Mouse (Mus musculus) G1E (cell line): Measurements from ENCODE around the gene Uap1. TPM values are rescaled to one million over a fixed set of nuclear protein-coding genes. Genes with fewer than 3 reads are reported as not detected.

ENCODE experiments used
- ATAC-seq: 2 replicates; pipeline ENCODE4 v1.8.0; 2016; ENCODE audit warnings: mild to moderate bottlenecking; ENCODE audit not compliant: insufficient number of reproducible peaks, poor library complexity, low FRiP score, severe bottlenecking; ENCODE audit errors: extremely low read depth
- DNase-seq: peaks from one replicate; pipeline ENCODE4 v3.0.0; 2012; ENCODE audit warnings: low spot score
- H3K27me3 ChIP-seq: 2 replicates; pipeline ENCODE4 v1.6.1; 2012; ENCODE audit warnings: mild to moderate bottlenecking, low read length, inconsistent platforms; ENCODE audit not compliant: insufficient read depth
- H3K36me3 ChIP-seq: replicated peaks from 2 replicates; pipeline ENCODE3; 2012; ENCODE audit warnings: mild to moderate bottlenecking, inconsistent platforms
- H3K4me1 ChIP-seq: 2 replicates; pipeline ENCODE4 v1.6.1; 2012; ENCODE audit warnings: low read depth, low read length, inconsistent platforms, mixed read lengths; ENCODE audit not compliant: insufficient read depth
- H3K4me3 ChIP-seq: 2 replicates; pipeline ENCODE4 v1.5.1; 2012; ENCODE audit warnings: low read depth, mild to moderate bottlenecking, inconsistent platforms, low read length, moderate library complexity, mixed read lengths
- H3K9me3 ChIP-seq: replicated peaks from 2 replicates; pipeline ENCODE4 v1.6.1; 2012; ENCODE audit warnings: inconsistent platforms
- CTCF ChIP-seq: IDR thresholded peaks from 2 replicates; pipeline ENCODE4 v1.5.1; 2012; ENCODE audit warnings: low read depth, low read length, inconsistent platforms, mixed read lengths
- GATA1 ChIP-seq: IDR thresholded peaks from 2 replicates; pipeline ENCODE4 v1.6.1; 2012; ENCODE audit warnings: borderline replicate concordance, low read length, inconsistent platforms, mixed read lengths
- GATA2 ChIP-seq: IDR thresholded peaks from 2 replicates; pipeline ENCODE4 v1.6.1; 2012; ENCODE audit warnings: low read depth, low read length, inconsistent platforms, borderline replicate concordance
- POLR2AphosphoS5 ChIP-seq: IDR thresholded peaks from 2 replicates; pipeline ENCODE4 v1.6.1; 2012; ENCODE audit warnings: low read depth, low read length, inconsistent platforms; ENCODE audit not compliant: insufficient replicate concordance
- TAL1 ChIP-seq: conservative IDR thresholded peaks from 2 replicates; pipeline ENCODE4 v1.6.1; 2012; ENCODE audit warnings: low read depth, low read length, inconsistent platforms, mixed read lengths
- polyA plus RNA-seq: library from polyadenylated mRNA; stranded (reverse); fragments of >175 nt; gene quantifications from 2 replicates; pipeline ENCODE4 v1.2.3, GENCODE M21; 2012
- total RNA-seq, 2 experiments: library from RNA; stranded (forward) in 1 of 2; stranded (reverse) in 1 of 2; fragments of 200-1000 nt in 1 of 2; fragments of >200 nt in 1 of 2; fragmentation: Nextera tagmentation in 1 of 2; gene quantifications; 2 replicates each; pipeline ENCODE4 v1.2.3; 2014 to 2017

The Uap1 gene
- total RNA-seq (2014; fragmentation: Nextera tagmentation) (167 and 171 TPM in 2 replicates), total RNA-seq (2017) (530 and 570 TPM in 2 replicates), polyA plus RNA-seq (16.7 and 24.1 TPM in 2 replicates)

- peaks cover 56% of the 10 kb centered on the region for H3K4me1 ChIP-seq
- ATAC-seq (peak; percentile 71), DNase-seq (peak; percentile 77)
- peaks cover 28% of the 10 kb centered on the region for H3K36me3 ChIP-seq
- TF ChIP-seq CTCF (no peak), GATA2 (no peak), TAL1 (no peak), GATA1 (no peak), POLR2AphosphoS5 (no peak)
- no peaks in the 10 kb centered on the region for H3K9me3 ChIP-seq
- H3K27me3 ChIP-seq, result no peaks in the 10 kb centered on the region
- H3K4me3 ChIP-seq, result peak within 1 kb of the TSS; percentile 83
Observed at GRCm38 (mm10) chr1:170174814-170175332, at the start of gene Uap1. Gene Uap1, minus strand, starts transcription at chr1:170174957.

DNA sequence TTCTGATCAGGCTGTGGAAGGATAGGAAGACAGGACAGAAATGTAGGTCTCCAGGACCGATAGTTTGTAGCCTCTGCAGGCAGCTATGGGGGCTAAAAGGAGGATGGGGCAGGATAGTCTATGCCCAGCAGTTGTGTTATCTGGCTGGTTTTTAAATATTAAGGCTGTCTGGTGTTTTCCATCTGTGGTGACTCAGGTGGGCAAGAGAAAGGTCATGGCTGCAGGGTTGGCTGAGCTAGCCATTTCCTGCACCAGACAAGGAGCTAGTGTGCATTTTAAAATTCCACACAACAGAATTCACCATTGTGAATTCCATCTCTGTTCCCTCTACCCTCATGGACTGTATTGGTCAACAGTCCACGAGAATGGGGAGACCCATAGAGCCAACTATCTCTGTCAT lies 48.5 kb upstream of the Uap1 start:
- H3K9me3 ChIP-seq, result no peaks in the 10 kb centered on the region
- H3K27me3 ChIP-seq, result peaks cover 21% of the 10 kb centered on the region
- no peak for DNase-seq
- ATAC-seq, result no peak
- H3K4me1 ChIP-seq, result no peaks in the 10 kb centered on the region
- no peaks in the 10 kb centered on the region for H3K36me3 ChIP-seq
- no peak overlapping the region for H3K4me3 ChIP-seq
- TF ChIP-seq GATA1, result no peak

GRCm38 (mm10) chr1:170220351-170220750 lies 45.6 kb upstream of the Uap1 start:
- peaks cover 5% of the 10 kb centered on the region for H3K4me1 ChIP-seq
- peaks cover 18% of the 10 kb centered on the region for H3K27me3 ChIP-seq
- DNase-seq (no peak), ATAC-seq (no peak)
- no peak overlapping the region for H3K4me3 ChIP-seq
- no peaks in the 10 kb centered on the region for H3K36me3 ChIP-seq
- TF ChIP-seq CTCF, result no peak
- no peak for TF ChIP-seq GATA1
- no peak for TF ChIP-seq TAL1
- no peak for TF ChIP-seq GATA2
- TF ChIP-seq POLR2AphosphoS5, result no peak
- no peaks in the 10 kb centered on the region for H3K9me3 ChIP-seq

DNA sequence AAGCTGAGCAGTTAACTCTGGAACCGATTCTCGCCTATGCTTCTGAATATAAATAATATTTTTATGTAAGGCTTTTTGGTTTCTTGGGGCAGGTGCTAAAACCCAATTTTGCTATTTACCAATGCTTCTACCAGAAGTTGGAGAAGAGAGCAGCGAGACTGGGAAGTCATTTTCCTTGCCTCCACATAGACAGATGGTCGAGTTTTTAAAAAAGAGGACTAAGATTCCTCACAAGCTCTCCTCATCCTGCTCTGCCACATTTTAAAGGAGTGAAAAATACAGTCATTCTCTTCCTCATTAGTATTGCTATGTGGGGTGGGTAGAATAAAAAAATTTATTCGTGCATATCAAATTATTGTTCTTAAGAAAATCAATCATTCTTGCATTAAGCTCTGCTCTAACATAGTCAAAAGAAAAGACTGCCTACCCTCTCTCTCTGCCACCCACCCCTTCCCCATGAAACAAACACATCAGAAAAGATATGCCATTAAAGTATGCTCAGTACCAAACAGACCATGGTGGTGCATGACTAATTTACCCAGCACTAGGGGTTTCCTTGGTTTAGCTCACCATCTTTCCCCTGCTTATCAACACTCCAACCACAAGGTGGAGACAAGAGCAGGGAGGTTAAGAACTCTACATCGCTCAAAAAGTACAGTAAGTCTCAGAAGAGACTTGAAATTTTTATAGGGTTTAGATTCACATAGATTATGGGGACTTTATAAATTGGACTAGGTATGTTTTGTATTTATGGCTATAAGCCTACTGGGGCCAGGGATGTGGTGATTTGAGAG lies 43.5 kb upstream of the Uap1 start:
- Histone ChIP-seq H3K4me3 (no peak overlapping the region), H3K36me3 (no peaks in the 10 kb centered on the region), H3K27me3 (peaks cover 11% of the 10 kb centered on the region), H3K4me1 (peaks cover 5% of the 10 kb centered on the region), H3K9me3 (no peaks in the 10 kb centered on the region)
- TF ChIP-seq GATA2 (no peak), CTCF (no peak), GATA1 (no peak), POLR2AphosphoS5 (no peak), TAL1 (no peak)
- ATAC-seq (no peak), DNase-seq (peak; percentile 8)

DNA sequence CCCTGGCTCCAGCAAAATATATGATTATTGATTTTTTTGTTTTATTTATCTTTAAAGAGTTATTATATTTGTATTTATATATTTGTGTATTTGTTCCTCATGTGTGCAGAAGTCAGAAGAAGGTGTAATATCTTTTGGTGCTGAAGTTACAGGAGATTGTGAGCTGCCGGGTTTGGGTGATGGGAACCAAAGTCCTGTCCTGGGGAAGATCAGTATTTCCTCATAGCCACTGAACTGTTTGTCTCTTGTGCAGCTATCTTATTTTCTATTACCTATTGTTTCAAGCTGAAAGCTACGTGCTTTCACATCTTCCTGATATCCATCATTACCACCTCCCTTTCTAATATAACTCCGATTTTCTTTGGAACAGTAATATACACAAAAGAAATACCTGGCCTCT lies 40.8 kb upstream of the Uap1 start:
- Histone ChIP-seq H3K4me1 (peaks cover 10% of the 10 kb centered on the region), H3K9me3 (no peaks in the 10 kb centered on the region), H3K4me3 (peak overlapping the region; percentile 84; the same call in 1 of the 2 replicates), H3K27me3 (no peaks in the 10 kb centered on the region), H3K36me3 (peaks cover 20% of the 10 kb centered on the region)
- TF ChIP-seq TAL1 (no peak), GATA2 (no peak), CTCF (no peak), POLR2AphosphoS5 (no peak), GATA1 (no peak)
- ATAC-seq, result no peak
- DNase-seq, result no peak

DNA sequence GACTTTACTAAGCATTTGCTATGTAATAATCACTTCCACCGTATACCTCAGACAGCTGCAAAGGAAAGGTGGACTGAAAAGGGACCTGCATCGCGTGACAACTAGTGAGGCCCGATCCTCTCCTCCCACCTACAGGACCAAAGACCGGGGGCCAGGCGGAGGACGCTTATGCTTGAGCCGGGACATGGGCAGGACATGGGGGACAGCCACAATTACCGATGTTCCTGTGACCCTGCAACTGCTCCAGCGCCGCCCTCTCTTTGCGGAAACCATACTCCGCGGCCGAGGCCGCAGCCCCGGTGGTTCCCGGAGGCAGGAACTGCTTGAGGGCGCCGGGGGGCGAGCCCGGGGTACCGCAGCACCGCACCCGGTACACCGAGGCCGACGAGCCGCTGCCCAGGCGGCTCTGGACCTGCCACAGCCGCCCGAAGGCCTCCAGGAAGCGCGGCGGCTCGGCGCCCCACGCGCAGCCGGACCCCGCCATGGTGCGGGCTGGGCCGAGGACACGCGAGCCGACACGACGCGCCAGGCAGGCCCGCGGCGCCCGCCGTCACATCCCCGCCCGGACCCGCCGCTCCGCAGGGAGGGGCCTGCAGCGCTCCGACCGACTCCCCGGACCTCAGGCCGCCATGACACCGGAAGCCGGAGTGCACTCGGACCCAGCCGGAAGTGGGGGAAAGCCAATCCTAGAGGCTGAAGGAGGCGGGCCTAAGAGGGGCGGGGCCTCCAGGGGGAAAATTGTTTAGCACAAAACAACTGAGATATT lies 40.2 kb upstream of the Uap1 start, which contains the start of gene Uhmk1:
Uhmk1 (minus strand) TSS at position 641 of the 766 bp plus-strand sequence.
- H3K4me1 ChIP-seq, result peaks cover 10% of the 10 kb centered on the region
- ATAC-seq, result peak; percentile 99
- DNase-seq, result peak; percentile 77
- H3K9me3 ChIP-seq, result no peaks in the 10 kb centered on the region
- H3K4me3 ChIP-seq, result peak within 1 kb of the TSS; percentile 84
- no peak for TF ChIP-seq POLR2AphosphoS5
- TF ChIP-seq TAL1, result no peak
- no peak for TF ChIP-seq GATA1
- no peak for TF ChIP-seq GATA2
- TF ChIP-seq CTCF, result no peak
- H3K27me3 ChIP-seq, result no peaks in the 10 kb centered on the region
- H3K36me3 ChIP-seq, result peaks cover 25% of the 10 kb centered on the region
